Mouse (Mus musculus) cortical plate, adult 2 months (tissue): Measurements from ENCODE around the gene Tmem234.

Experiments used
- CTCF ChIP-seq: fragments of 200-500 bp; IDR thresholded peaks from 2 replicates; pipeline ENCODE4 v1.5.1; 2011; ENCODE audit warnings: mild to moderate bottlenecking, control low read depth, low read length; ENCODE audit not compliant: insufficient read depth; ENCODE audit errors: extremely low read depth
- POLR2A ChIP-seq: fragments of 200-500 bp; IDR thresholded peaks from 2 replicates; pipeline ENCODE4 v1.6.1; 2011; ENCODE audit warnings: mild to moderate bottlenecking, low read length, control low read depth; ENCODE audit not compliant: insufficient read depth; ENCODE audit errors: extremely low read depth

- TF ChIP-seq POLR2A (no peak), CTCF (no peak)
Measured at GRCm38 (mm10) chr4:129573093-129573370, 27.4 kb upstream of the Tmem234 start.
